Mouse (Mus musculus): Measurements from ENCODE around the gene E130218I03Rik.

The E130218I03Rik gene

GRCm38 (mm10) chr4:134284942-134285341, 41.5 kb downstream of the E130218I03Rik start:
- in situ Hi-C loops (cut with MboI; ENCODE audit: low sequenced_read_pairs) = no loop called here

GRCm38 (mm10) chr4:134286226-134287167, 43.0 kb downstream of the E130218I03Rik start:
- in situ Hi-C loops (cut with MboI; ENCODE audit: low sequenced_read_pairs) = no loop called here

DNA sequence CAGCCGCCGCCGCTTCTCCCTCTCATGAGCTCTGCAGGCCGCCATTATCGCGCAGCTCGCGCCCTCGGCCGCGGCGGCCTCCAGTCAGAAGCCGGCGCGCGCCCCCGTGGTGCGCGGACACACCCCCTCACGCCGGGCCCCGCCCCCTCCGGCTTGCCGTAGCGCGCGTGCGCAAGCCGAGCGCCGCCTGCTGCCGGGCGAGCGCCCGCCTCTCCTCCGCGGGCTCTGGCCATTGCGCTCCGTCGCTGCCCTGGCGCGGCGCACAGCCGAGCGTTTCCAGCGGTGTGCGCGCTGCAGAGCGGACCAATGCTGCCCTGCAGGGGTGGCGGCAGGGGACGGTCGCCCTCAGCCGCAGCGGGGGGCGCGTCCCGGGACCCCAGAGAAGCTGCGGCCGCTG, 43.7 kb downstream of the E130218I03Rik start:
- in situ Hi-C loops (cut with MboI; ENCODE audit: low sequenced_read_pairs) = no loop called here

- in situ Hi-C loops (cut with MboI; ENCODE audit: low sequenced_read_pairs) = no loop called here
Measured at GRCm38 (mm10) chr4:134287575-134288025, 44.1 kb downstream of the E130218I03Rik start, which contains the start of gene Pdik1l. TSS of gene Pdik1l (minus strand) at chr4:134287895.

- in situ Hi-C loops (cut with MboI; ENCODE audit: low sequenced_read_pairs) = no loop called here
Measured at GRCm38 (mm10) chr4:134288397-134289256, 45.2 kb downstream of the E130218I03Rik start.

- in situ Hi-C loops (cut with MboI; ENCODE audit: low sequenced_read_pairs) = no loop called here
Measured at GRCm38 (mm10) chr4:134292067-134292466, 48.6 kb downstream of the E130218I03Rik start.

- in situ Hi-C loops (cut with MboI; ENCODE audit: low sequenced_read_pairs) = no loop called here
Measured at GRCm38 (mm10) chr4:134293061-134293691, 49.7 kb downstream of the E130218I03Rik start.

- in situ Hi-C loops (cut with MboI; ENCODE audit: low sequenced_read_pairs) = no loop called here
Measured at GRCm38 (mm10) chr4:134293692-134294163, 50.3 kb downstream of the E130218I03Rik start.
